Mouse (Mus musculus) monocyte, adult 59 days (primary cell): ENCODE measurements around the gene Taz. TPM values are rescaled to one million over a fixed set of nuclear protein-coding genes. Genes with fewer than 3 reads are reported as not detected.

ENCODE experiments used
- total RNA-seq, 2 experiments: library from RNA; stranded (reverse); gene quantifications; one replicate each; pipeline ENCODE4 v1.2.4; 2023

The Taz gene
- total RNA-seq, result 10 to 100 TPM; 62.3 to 73.3 TPM

DNA sequence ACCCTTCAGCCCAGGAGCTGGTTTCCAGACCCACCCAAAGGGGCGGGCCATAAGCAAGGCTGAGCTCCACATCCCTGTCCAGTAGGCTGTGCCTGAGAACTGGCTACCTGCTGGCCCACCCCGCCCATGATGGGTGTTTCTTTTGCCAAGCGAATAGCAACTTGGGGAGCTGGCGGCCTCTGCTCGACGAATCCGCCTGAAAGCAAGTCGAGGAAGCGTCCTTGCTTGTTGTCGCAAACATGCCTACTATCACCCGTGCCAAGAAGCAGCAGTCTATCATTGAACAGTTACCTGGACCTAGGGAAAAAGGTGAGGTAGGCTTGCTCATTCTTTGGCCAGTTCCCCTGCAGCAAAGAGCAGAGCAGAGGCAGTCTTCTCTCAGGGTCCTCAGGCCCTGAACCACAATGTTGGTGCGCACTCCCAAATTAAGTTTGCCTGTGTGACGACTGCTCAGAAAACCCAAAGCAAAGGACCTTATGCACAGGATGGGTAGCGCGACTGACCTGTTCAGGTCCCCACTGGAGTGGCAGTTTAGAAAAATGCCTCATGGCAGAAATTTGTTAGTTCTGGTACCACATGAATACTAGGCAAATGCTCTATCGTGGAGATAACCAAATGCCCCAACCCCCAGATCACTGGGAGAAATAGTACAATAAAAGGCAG, at the start of gene Taz, which contains the start of gene Dnase1l1:
TSS of gene Taz (plus strand) at position 181 of the 663 bp plus-strand sequence.
TSS of gene Dnase1l1 (minus strand) at position 606 of the 663 bp plus-strand sequence.

DNA sequence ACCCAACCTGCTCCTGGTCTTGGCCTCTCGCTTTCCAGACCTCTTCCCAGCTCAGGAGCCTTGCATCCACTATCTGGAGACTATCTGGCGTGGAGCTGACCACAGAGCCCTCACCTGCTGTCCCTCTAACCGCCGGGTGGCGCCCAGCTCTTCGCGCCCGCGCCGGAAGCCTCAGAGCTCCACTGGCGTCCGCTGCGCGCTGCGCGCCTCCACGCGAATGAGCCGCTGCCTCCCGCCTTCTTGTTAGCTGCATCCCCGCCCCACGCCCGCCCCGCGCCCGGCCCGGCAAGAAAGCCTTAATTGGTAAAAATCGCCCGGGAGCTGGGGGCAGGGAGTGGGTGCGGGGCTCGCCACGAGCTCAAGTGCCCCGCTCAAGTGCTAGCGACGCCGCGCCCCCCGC, 32.1 kb upstream of the Taz start, which contains the start of gene Flna:
TSS of gene Flna (minus strand) at position 206 of the 400 bp plus-strand sequence.

DNA sequence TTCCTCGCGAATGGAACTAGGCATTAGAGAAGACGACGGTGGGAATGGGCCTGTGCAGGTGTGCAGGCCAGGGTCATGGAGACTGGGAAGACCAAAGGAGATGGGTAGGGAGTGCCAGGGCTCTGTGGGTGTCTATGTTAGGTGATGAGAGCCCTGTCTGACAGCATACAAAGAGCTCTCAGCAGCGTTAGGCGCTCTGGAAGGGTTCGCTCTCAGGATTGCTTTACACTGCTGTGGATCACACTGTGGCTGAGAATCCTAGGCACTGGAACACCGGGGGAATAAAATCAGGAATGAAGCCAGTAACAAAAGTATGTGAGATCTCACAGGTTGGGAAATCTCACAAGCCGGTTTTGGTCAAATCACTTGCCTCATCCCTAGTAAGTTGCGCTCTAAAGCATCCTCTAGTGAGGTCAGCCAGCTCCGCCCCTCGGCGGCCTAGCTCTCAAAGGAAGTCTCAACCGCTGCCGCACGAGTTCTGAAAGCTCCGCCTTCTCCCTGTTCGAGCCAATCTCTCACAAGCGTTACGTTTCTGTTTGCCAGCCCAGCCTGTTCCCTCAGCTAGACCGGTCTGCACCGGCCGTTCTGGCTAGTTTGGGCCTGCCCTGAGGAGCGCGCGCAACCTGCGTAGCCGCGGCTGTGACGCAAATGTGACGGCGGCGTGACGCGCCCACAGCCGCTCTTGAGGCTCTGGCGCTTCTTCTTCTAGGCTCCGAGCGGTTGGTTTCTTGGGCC, 27.4 kb upstream of the Taz start, which contains the start of gene Emd:
TSS of gene Emd (plus strand) at position 535 of the 735 bp plus-strand sequence.

DNA sequence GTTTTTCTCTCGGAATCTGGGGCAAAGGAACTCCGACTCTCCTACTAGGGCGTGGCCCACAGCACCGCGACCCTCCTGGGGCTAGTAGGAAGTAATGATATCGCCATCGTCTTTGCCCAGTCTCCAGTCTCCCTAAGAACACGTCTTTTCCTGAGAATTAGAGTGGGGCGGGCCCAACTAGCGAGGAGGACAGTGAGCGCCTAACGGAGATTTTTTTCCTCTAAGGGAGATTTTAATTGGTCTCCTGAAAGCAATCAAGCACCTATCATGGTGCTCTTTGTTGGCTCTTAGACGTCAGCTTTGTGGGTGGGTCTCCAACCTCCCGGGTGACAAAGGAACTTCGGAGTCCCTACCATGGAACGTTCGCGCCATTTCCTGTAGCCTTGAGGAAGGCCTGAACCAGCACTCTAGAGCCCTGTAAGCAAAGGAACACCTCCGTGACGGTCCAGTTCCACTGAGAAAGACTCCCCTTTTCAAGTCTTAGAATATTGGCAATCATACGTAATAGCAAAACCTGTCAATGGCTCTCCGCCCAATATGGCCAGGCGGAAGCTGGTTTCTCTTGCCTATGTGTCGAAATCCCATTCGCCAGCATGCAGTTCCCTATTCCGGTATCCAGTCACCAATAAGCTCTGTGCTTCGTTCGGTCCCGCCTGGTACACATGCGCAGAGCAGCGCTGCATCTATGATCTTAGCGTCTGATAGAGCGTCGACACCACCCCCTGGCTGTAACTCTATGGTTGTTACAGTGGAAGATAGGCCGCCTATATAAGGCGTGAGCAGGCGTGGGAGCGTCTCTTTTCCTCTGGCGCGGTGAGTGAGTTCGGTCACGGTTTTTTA, 11.4 kb upstream of the Taz start, which contains the start of gene Rpl10:
TSS of gene Rpl10 (plus strand) at position 751 of the 840 bp plus-strand sequence.

DNA sequence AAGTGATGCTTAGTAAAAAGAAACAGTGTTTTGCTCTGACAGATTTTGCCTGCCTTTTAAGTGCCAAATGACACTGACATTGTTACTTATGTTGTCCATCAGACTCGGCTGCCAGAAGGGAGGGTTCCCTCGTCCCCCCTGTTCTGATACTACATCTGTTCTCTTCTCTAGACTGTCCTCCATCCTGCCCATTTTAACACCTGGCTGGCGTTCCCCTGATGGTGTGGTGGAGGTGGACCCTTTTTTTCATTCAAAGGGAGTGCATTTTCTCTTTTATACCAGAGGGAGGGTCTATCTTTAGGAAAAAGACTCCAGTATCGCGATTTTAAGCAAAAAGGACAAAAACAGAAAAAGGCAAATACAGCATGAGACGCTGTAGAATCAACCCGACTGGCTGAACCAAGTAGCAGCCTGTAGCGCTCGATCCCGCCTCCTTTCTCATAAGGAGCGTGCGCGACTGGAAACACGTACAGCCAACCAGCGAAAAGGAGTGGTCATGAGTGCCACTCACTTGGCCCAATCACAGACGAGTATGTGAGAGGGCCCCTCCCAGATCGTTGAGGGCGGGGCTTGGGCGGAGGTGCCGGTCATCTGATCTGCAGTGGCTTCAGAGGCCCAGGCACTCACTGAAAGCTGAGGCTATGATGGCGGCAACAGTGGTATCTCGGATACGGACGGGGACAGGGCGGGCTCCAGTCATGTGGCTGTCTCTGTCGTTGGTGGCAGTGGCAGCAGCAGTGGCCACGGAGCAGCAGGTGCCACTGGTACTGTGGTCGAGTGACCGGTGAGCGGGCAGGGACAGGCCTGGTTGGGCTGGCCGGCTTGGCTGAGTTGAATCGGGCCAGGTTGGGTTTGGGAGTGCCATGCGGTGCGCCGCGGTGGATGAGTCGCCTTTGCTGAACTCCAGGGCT, 15.1 kb downstream of the Taz start, which contains the start of gene Atp6ap1:
TSS of gene Atp6ap1 (plus strand) at position 560 of the 911 bp plus-strand sequence.

DNA sequence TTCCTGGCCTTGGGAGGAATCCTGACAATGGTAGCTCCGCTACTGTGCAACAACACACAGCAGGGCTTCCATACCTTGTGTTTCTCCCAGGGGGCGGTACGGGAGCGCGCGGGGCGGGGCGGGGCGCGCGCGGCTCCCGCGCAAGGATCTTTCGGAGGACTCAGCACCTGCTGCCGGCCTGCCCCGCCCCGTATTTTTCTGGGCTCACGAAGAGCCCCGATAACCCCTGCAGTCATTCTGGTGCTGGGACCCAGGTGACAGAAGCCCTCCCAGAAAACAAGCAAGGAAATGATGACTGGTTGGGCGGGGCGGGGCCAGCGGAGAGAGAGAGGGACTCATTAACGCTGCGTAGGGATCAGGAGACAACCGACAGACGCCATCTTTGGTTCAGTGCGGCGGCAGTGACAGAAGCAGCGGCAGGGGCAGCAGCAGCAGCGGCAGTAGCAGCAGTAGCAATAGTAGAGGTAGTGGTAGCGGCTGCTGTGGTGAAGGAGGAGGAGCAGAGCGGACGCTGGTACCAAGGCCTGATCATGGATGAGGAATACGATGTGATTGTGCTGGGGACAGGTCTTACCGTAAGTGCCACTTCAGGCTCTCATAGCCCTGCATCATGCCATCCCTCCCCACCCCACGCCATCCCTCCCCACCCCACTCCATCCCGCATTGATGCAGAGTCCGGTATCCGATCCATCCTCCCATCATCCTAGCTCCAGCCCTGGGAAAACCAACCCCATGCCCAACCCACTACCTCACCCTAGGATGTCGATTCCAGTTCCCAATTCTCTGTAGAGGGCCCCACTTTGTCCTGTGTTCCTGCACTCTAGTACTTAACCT, 23.4 kb downstream of the Taz start, which contains the start of gene Gdi1:
TSS of gene Gdi1 (plus strand) at position 132 of the 834 bp plus-strand sequence.

DNA sequence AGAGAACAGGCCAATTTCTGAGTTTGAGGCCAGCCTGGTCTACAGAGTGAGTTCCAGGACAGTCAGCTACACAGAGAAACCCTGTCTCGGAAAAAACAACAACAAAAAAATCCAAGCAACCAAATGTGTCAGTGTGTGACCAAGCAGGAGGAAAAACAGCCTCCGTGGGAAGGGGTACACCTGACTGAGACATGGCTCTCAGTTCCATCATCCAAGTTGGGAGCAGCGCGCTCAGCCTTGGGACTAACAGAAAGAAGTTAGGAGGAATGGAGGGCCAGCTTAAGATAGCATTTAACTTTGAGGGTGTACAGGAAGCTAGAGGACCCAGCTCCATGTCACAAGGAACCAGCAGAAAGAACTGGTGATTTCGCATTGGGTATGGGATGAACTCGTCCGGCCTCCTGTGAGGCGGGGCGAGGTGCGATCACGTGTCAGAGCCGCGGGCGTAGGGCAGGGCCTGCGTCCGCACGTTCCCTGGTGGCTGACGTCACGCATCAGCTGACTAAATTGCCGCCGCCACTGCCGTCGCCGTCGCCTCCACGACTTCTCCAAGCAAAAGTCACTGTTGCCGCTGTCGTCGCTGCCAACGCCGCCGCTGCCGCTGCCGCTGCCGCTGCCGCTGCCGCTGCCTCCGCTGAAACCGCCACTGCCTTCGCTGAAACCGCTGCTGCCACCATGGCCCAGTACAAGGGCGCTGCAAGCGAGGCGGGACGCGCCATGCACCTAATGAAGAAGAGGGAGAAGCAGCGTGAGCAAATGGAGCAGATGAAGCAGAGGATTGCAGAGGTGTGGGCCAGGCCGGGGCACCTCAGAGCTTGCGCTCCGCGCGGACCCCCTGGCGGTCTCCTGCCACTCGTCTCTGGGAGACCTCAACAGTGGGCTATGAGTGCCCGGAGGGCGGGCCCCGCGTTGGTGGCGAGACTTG, 31.1 kb downstream of the Taz start, which contains the start of gene Fam50a:
TSS of gene Fam50a (plus strand) at position 494 of the 925 bp plus-strand sequence.

DNA sequence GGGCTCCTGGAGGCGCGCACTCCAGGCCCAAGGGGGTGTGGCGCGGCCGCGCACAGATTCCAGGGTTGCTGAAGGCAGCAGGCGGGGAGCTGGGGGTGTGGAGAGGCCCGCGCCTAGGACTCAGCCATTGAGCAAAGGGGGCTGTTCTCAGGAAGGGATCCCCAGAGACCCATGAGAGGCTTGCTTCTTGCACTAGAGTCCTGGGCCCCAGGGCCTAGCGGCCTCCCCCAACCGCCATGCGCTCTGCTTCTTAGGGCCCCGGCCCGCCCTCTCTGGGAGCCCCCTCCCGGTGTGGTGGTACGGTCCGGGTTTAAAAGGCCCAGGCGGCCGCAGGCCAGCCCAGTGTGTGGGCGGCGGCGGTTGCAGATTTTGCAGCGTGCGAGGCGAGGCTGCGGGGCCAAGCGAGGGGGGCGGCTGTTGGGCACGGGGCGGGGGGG, 47.0 kb downstream of the Taz start, which contains the start of gene Plxna3:
TSS of gene Plxna3 (plus strand) at position 342 of the 437 bp plus-strand sequence.

Other genes with a start within 250 kb of the Taz start
- not detected for gene Opn1mw, start 154.4 kb upstream of the Taz start, total RNA-seq
- gene Mecp2, start 146.5 kb upstream of the Taz start, total RNA-seq, result 10 to 100 TPM; 42.6 to 44.5 TPM
- not detected for gene Tex28, start 114.1 kb upstream of the Taz start, total RNA-seq
- gene Tktl1, start 104.7 kb upstream of the Taz start, total RNA-seq, result not detected
- 1,000 to 10,000 TPM; 1,568 to 1,591 TPM for gene Flna, start 32.1 kb upstream of the Taz start, total RNA-seq
- 10 to 100 TPM; 74.3 to 79.1 TPM for gene Emd, start 27.2 kb upstream of the Taz start, total RNA-seq
- gene Rpl10, start 11.1 kb upstream of the Taz start, total RNA-seq, result 100 to 1,000 TPM; 714 to 836 TPM
- 100 to 1,000 TPM in 1 of 2 experiments, 10 to 100 TPM in 1; 98.3 to 103 TPM for gene Dnase1l1, start 425 bp downstream of the Taz start, total RNA-seq
- gene Atp6ap1, start 15.2 kb downstream of the Taz start, total RNA-seq, result 100 to 1,000 TPM; 263 to 299 TPM
- gene Gdi1, start 23.1 kb downstream of the Taz start, total RNA-seq, result 100 to 1,000 TPM; 208 to 227 TPM
- 10 to 100 TPM; 71.4 to 76.9 TPM for gene Fam50a, start 31.1 kb downstream of the Taz start, total RNA-seq
- 1 to 10 TPM; 1.4 to 4.5 TPM for gene Plxna3, start 47.2 kb downstream of the Taz start, total RNA-seq
- gene Lage3, start 71.7 kb downstream of the Taz start, total RNA-seq, result 10 to 100 TPM; 18.3 to 21.8 TPM
- 10 to 100 TPM; 22.9 to 25.5 TPM for gene Ubl4a, start 91.3 kb downstream of the Taz start, total RNA-seq
- gene Slc10a3, start 91.4 kb downstream of the Taz start, total RNA-seq, result 10 to 100 TPM; 19.6 to 23.9 TPM
- gene Fam3a, start 111.4 kb downstream of the Taz start, total RNA-seq, result 10 to 100 TPM; 16.6 to 20.0 TPM
- gene Ikbkg, start 111.4 kb downstream of the Taz start, total RNA-seq, result 10 to 100 TPM; 30.0 to 30.5 TPM
- 100 to 1,000 TPM; 195 to 224 TPM for gene G6pdx, start 147.3 kb downstream of the Taz start, total RNA-seq
- gene Gm6880, start 199.5 kb downstream of the Taz start, total RNA-seq, result not detected